Comparison of ENCODE assay signal across 8 mouse cellular contexts in the genomic region with DNA sequence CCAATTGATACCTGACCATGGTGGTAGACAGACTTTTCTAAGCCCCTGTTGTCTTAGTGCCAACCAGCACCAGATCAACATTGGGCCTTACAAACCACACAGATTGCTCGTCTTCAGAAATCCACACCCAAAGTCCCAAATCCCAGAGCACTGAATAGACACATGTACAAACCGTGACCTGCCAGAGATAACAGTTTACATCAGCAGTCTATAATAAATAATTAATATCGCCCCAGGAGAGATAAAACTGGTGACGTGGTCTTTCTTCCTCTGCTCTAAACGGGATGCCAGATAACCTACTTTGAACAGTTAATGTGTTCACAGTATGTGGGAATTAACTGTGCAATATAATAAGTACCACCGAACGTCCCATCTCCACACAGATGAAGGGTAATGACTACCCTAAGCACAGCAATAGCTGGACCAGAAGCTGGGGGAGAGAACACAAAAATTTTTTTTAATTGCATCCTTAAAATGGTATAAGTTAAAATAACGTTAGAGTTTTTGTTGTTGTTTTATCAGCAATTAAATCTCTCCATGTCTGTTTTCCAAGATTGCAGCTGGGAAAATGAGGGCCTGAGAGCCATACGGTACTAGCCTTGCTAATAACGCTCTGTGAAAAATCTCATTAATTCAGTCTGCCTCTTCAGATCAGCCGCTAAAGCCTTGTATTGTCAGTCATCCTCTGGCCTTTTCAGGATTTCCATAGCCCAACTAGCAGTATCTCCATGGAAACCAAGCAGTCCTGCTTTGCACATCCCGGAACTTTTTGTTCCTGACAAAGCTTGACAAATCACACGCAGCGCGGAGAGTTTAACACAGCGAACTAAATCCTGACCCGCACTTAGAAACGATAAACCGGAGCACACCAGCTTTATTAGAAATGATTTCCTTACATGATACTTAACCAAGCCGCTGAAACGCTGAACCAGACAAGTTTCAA.
DNase-seq lines count a peak whose midpoint lies in the region; ATAC-seq lines count a peak whose summit lies in the region.

No protein-coding gene starts in this region.

- peak overlapping the region; percentile 23; the same call in 1 of the 2 replicates for H3K4me2 ChIP-seq in kidney, embryonic 14.5 days (replicated peaks; ENCODE audit: low read depth, low read length)
- H3K4me2 ChIP-seq in intestine, embryonic 15.5 days (replicated peaks) = peak overlapping the region; percentile 18
- H3K4me2 ChIP-seq in midbrain, embryonic 11.5 days = peak overlapping the region; percentile 41

- H3K4me3 ChIP-seq in kidney, embryonic 14.5 days (ENCODE audit: low read length) = no peak overlapping the region; the same call in 1 of the 2 replicates
- no peak overlapping the region for H3K4me3 ChIP-seq in intestine, embryonic 15.5 days (replicated peaks)
- H3K4me3 ChIP-seq in midbrain, embryonic 11.5 days (ENCODE audit: low read depth, low read length) = no peak overlapping the region

- no peak overlapping the region for H3K9ac ChIP-seq in kidney, embryonic 14.5 days (ENCODE audit: low read depth, low read length)
- H3K9ac ChIP-seq in intestine, embryonic 15.5 days = no peak overlapping the region
- H3K9ac ChIP-seq in midbrain, embryonic 11.5 days (ENCODE audit: low read length) = no peak overlapping the region

- H3K9me3 ChIP-seq in kidney, embryonic 14.5 days (ENCODE audit: control insufficient read depth, low read length) = no peaks in the 10 kb centered on the region
- H3K9me3 ChIP-seq in intestine, embryonic 15.5 days = no peaks in the 10 kb centered on the region
- H3K9me3 ChIP-seq in midbrain, embryonic 11.5 days (ENCODE audit: control insufficient read depth, low read length) = no peaks in the 10 kb centered on the region

- 30% methylated on average over 21 of the region's 21 CpGs for WGBS in kidney, embryonic 14.5 days
- WGBS in intestine, embryonic 15.5 days = 29% methylated on average over 21 of the region's 21 CpGs
- WGBS in midbrain, embryonic 11.5 days = 7% methylated on average over 21 of the region's 21 CpGs

- H3K36me3 ChIP-seq in kidney, embryonic 14.5 days (ENCODE audit: control insufficient read depth, insufficient read depth, low read length) = no peaks in the 10 kb centered on the region
- no peaks in the 10 kb centered on the region for H3K36me3 ChIP-seq in intestine, embryonic 15.5 days
- no peaks in the 10 kb centered on the region for H3K36me3 ChIP-seq in midbrain, embryonic 11.5 days (ENCODE audit: control insufficient read depth, insufficient read depth, low read length)

- H3K27ac ChIP-seq in kidney, embryonic 14.5 days (ENCODE audit: low read depth, low read length) = no peak overlapping the region
- no peak overlapping the region for H3K27ac ChIP-seq in intestine, embryonic 15.5 days
- peak overlapping the region; percentile 21 for H3K27ac ChIP-seq in midbrain, embryonic 11.5 days (ENCODE audit: low read depth, low read length)

- H3K4me1 ChIP-seq in kidney, embryonic 14.5 days (ENCODE audit: control insufficient read depth, insufficient read depth, low read length) = 0 out of 2 replicates have a peak, but pooled peaks cover 4% of the 10 kb centered on the region
- no peaks in the 10 kb centered on the region; the same call in 1 of the 2 replicates for H3K4me1 ChIP-seq in intestine, embryonic 15.5 days (replicated peaks)
- peaks cover 29% of the 10 kb centered on the region for H3K4me1 ChIP-seq in midbrain, embryonic 11.5 days (ENCODE audit: control insufficient read depth, insufficient read depth, low read length)

- no peak for ATAC-seq in kidney, embryonic 14.5 days (ENCODE audit: low FRiP score, low TSS enrichment)
- peak; percentile 87 for ATAC-seq in frontal cortex, adult (ENCODE audit: low TSS enrichment)
- no peak for ATAC-seq in intestine, embryonic 15.5 days
- peak; percentile 93 for ATAC-seq in midbrain, embryonic 11.5 days (ENCODE audit: low FRiP score)

- peaks cover 3% of the 10 kb centered on the region; the same call in 1 of the 2 replicates for H3K27me3 ChIP-seq in kidney, embryonic 14.5 days (ENCODE audit: control insufficient read depth, insufficient read depth, low read length)
- no peaks in the 10 kb centered on the region for H3K27me3 ChIP-seq in intestine, embryonic 15.5 days (replicated peaks)
- peaks cover 70% of the 10 kb centered on the region for H3K27me3 ChIP-seq in midbrain, embryonic 11.5 days (ENCODE audit: control insufficient read depth, insufficient read depth, low read length)

- no peak for DNase-seq in kidney, postnatal 25 days
- DNase-seq in midbrain, embryonic 11.5 days (ENCODE audit: low spot score, missing footprints) = peak; percentile 97
- no peak for DNase-seq in adrenal gland, adult 8-10 months
- no peak for DNase-seq in yolk sac, embryonic 10.5 days (ENCODE audit: low spot score)
- DNase-seq in kidney, adult 11 months = no peak

Comparison
In these comparisons a context has a peak if more than half of its experiments do, and no peak if none do; other contexts are left out.
1. ATAC-seq: peak in frontal cortex, adult (single experiment) and midbrain, embryonic 11.5 days (single experiment); none in kidney, embryonic 14.5 days (single experiment) and intestine, embryonic 15.5 days (single experiment).
2. Peak in every context shown above with its lines, with median percentiles within 50 percentile points of each other: H3K4me2 ChIP-seq.